Mouse (Mus musculus): ENCODE data around the gene Atp8a2. TPM values are rescaled to one million over a fixed set of nuclear protein-coding genes. Genes with fewer than 3 reads are reported as not detected.

The Atp8a2 gene
- total RNA-seq, 2 experiments from 2014 or later = 5.6 to 8.1 TPM

DNA sequence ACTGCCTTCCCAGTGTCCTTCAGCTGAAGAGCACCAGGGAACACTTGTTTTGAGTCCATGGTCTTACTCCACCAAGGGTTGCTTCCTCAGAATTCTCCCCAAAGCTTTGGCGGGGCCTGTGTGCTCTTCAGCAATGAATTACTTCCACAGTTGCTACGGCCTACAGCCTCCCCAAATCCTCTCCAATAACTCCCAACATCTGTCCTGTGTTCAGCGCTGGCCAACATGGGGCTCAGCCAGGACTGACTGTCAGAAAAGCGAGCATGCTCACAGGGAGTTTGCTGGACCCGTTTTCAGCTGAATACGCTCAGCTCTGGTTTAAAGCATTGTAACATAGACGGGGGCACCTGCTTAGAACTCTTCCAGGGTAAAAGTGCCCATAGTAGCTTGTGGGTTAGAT is 489.0 kb downstream of the Atp8a2 start:
- DNase-seq = peak; percentile 33

DNA sequence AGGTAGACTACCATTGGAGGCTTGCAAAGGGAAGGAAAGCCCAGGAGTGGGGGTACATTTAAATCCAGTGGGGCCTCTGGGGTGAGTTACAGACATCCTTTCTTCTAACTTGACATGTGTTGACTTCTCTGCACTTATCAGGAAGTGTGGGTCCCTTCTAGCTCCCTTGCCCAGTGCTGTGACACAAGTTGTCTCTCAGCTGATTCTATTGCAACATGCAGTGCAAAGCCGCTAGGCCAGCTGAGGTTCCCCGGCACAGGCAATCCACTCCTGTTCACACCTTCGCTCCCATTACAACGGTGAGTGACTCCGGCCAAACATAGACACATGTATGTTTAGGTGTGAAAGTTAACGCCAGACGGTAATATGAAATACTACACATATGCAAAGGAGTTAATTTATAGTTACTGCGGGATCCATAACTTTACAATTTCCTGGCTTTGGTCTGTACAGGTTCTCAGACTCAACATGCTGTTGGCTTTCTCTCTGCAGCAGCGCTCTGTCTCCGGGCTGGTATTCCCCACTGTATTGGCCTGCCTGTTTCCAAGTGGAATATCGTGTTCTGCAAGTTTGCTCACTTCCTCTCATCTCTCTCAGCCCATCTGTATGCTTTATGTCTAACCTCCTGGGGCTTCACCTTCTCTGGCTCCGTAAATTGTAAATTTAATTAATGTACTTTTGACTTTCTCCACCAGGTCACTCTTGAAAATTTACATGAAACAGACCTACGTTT is 491.5 kb downstream of the Atp8a2 start:
- DNase-seq = no peak

DNA sequence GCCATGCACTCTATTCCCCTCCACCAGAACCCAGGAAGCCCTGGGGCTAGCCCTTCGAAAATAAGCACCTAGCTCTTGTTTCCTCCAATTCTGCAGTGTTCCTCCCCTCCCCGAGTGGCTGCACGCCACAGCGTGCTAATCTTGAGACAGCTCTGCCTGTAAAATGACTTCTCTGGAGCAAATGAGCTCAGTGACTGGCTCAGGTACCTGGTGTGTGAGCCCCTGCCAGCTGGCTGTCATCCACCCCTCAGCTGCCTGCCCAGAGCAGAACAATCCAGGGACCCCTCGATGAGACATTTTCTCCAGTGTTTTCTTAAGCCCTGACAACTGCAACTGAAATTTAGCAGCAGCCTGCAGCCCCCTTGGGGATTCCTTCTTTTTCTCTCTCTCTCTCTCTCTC is 495.5 kb downstream of the Atp8a2 start:
- DNase-seq = peak; percentile 75

DNA sequence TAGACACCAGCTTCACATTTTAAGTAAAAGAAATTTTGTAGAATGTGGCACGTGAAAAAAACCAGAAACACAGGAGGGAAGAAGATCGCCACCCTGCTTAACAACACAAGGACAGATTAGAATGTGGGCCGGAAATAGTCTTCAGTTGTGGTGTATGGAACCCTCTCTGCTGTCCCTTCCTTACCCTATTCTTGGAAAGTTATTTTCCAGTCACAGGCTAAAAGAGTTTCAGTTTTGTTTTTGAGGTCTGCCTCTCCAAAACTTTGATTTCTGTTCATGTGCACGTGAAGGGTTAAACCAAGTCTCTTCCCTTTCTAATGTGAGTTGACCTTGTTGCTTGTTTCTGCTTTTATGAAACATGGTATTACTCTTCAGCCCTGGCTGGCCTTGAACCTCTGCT is 501.8 kb downstream of the Atp8a2 start:
- DNase-seq = no peak

DNA sequence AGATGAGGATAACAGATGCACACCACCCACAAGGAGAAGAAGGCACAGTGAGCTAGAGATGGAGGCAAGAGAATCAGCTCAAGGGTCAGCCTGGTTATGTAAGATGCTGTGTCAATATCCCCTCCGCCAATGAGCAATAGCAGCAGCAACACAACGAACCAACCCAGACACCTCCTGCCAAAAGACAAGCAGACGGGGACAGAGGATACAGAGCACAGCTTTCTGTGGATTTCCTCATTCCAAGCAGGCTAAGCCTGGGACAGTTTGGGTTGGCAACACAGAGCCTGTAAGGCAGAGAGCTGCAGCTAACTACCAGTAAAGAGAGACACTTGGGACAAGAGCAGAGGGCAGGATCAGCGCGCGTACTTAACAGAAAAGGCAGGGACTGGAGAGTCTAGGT is 504.8 kb downstream of the Atp8a2 start:
- no peak for DNase-seq

DNA sequence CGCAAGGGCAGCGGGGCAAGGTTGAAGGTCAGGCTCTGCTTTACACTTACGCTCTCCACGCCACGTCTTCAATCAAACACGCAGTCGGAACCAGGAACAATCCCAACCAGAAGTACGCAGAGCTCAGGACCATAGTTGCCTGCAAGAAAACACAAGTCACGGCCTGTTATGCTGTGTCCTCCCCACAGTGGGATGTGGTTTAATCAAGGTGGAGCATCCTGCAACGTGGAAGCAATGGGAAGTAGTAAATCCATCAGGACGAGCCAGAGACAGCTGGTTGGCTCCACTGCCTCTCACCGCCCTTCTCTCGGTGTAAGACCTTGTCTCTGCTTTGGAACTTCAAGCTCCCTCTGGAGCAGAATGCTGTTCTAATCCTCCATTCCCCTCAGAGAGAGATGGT is 505.6 kb downstream of the Atp8a2 start:
- DNase-seq = no peak

DNA sequence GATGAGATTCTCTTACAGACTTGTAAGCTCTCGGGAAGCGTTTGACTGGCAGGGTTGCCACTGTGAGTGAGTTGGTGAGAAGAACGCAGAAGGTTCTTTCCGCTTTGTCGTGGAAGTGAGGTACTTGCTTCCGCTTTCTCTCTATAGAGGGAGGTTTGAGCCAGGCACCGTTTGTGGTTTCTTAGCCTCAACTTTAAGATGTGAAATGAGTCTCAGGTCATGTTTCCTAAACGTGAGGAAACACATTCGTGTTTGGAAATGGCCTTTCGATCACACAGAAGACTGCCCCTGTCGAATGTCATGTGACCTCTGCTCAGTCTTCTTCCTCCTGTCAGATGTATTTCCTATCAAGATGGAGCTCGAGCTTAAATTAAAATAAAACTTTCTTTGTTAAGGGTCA is 506.0 kb downstream of the Atp8a2 start:
- no peak for DNase-seq

DNA sequence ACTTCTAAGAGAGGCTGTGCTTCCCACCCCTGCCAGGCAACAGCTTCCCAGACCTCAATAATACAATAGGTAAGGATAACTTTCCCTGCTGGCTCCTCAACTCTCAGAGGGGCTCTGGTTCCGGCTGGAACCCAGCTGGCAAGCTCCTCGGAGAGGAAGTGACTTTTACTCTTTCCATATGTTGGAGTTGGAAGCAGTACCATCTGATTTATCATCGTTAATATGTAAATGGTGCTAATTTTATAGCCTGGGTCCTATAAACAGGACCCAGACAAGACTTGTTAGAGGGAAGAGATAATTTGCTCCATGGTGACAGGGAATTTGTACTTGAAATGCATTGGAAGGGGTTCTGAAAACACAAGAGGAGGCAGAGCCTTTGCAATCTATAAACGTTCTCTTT is 507.4 kb downstream of the Atp8a2 start:
- no peak for DNase-seq

DNA sequence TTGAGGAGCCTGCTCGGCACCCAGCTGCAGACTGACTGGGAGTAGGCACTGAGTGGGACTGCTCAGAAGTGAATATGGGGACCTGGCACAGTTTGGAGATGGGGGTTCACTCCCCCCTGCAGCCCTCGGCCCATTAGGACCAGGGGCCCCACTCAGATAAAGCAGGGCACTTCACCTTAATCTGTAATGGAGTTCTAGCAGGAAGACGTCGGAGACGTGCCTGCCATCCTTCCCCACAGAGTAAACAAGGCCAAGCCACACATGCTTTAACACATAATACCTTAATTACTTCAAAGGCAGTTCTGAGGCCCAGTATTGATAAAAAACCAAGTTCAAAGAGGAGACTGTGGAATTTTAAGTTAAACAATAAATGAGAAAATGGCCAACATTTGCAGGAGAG is 510.8 kb downstream of the Atp8a2 start:
- DNase-seq = no peak

DNA sequence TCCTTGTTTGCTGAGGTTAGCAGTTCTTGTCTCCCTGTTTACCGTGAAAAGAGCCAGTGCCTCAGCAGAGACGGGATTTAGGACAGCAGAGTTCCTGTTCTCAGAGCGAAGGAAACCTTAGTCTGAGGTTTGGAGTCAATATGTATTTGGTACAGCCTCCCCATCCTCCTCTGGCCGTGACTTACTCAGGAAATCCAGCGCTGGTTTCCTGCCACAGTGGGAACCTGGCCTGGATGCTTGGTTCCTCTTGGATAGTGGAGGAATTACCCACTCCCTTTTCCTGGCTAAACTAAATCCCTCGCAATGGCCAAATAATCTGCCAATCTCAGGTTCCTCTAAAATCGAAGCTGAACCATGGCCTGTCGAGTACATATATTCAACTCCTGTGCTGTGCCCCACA is 511.6 kb downstream of the Atp8a2 start:
- no peak for DNase-seq

DNA sequence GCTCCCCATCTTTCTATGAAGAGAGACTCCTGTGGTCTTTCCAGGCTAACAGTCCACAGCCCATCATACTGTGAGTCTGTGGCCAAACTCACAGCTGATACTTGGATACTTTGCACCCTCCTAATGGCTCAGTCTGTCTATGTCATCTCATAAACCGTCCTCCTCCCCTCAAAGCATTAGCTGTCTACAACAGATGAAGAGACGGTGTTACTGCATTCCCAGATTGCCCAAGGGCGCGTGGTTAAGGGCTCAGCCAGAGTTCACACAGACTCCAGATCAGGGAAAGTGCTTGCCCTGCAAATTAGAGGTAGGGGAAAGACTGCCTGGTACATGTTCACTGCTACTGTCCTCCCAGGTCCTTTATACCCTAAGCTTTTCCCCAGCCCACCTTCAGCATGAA is 515.1 kb downstream of the Atp8a2 start:
- no peak for DNase-seq

DNA sequence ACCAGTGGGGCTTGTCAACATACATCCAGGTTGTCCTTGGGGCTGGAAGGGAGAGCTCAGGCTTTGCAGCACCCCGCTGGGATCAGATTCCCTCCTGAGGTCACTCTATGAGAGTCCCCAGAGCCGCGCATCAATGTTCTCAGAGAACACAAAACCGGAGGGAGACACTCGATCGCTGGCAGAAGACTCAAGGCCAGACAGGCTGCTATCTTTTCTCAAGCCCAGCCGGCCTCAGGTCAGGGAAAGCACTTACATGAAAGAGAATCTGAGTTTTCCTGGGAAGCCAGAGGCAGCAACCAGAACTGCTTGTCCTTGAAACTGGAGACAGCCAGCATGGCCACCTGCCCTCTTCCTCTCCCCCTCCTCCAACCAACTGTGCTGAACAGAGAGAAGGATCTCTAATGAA is 519.4 kb downstream of the Atp8a2 start:
- no peak for DNase-seq

DNA sequence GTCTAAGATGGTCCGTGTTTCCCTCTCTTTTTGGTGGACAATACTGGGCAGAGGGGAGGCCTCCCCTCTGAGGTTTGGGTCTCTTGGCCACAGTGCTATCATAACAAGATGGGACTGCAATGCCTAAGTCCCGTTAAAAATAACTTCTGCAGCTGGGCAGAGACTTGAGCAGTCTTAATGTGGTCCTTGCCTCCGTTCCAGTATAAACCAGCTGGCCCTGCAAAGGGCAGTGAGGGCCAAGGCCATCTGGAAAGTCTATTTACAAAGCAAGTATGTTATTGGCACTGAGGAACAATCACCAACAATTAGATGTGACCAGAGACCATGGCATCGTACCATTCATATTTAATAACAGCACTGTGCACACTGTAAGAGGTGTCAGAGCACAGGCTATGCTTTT is 521.6 kb downstream of the Atp8a2 start:
- no peak for DNase-seq

DNA sequence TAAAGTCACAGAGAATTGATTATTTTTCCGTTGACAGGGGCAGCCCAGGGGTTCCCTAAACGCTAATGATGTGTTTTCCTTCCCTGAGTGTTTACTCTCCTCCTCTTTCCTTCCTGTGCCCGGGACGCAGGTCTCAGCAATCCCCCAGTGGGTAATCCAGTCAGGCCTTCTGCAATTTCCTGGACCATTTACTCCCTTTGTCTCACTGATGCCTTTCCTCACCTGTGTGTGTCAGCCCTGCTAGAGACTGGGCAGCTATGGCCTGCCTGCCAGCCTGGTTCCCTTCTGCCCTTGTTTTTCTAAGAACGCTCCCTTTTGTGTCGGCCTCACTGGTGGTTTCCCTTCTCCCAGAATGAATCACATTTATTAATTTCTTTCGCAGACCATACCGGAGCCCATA is 522.4 kb downstream of the Atp8a2 start:
- DNase-seq = no peak

DNA sequence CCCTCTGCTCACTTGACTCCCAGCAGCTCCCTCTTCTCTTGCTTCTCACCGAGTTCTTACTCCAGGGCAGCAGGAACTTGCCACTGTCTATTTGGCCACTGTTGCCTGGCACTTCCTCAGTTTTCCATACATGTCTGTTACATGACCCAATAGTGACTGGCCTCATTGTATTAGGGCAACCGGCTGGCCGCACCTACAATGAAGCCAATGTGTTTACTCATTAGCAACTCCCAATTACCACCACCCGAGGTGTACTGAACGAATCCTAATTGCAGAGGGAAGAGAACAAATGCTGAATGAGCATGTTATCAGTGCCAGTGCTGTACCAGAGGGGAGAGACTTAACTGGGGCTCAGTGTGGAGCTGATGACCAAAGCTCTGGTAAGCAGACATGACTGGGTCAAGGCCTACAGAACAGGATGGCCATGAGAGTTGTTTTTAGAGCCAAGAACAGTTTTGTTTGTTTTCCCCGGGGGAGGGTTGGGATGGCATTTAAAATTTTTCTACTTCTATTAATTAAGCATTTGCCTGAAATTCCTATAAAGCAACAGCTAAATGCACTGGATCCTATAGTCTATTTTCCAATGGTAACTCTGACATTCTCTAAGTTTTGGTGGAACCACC is 524.0 kb downstream of the Atp8a2 start:
- no peak for DNase-seq

DNA sequence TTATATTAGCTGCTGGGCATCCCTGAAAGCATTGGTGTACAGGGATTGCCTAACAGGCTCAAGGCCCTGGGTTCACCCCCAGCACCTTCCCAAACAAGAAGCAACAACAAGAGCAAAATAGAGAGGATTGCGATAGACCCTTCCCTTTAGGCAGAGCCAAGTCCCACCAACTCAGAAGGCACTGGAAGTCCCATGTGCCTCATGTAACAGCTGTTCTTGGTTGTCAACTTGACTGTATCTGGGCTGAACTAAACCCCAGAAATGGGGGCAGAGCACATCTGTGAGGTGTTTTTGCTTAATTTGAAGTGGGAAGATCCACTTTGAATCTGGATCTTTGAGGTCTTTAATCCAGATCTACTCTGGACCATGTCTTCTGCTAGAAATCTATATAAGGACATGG is 539.9 kb downstream of the Atp8a2 start:
- no peak for DNase-seq

DNA sequence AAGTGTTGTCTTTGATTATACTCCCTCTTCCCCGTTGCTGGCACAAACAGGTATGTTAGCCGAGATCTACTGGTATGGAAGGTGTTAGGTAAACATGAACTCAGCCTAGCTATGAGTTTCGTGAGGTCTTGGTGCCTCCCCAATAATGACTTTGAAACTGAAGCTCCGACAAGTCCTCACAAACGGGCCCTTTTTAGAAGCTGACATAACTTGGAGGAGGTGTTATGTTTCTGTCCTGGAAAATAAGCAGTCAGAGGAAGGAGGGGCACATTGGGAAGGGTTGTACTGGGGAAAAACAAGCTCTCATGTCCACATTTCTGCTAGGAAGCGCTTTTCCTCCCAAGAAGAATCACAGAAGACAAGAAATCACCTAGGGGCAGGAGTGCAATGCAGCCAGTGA is 540.4 kb downstream of the Atp8a2 start:
- DNase-seq = no peak

DNA sequence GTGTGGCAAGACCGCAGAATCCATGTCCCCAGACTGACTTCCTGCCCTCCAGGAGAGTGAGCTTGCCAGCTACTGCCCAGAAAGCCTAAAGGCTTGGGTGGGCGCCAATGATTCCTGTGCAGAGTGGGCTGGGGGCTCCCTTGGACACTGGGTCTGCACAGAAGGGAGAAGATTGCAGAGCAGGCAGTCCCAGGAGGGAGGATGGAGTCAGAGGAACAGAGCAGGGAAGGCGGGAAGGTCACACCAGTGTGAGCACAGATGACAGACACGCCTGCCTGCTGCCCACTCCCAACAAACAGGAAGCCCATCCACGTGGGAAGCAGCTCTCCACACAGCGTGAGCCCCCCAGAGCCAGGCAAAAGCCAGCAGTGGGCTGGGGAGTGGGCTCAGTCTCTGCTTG is 547.6 kb downstream of the Atp8a2 start:
- DNase-seq = no peak

DNA sequence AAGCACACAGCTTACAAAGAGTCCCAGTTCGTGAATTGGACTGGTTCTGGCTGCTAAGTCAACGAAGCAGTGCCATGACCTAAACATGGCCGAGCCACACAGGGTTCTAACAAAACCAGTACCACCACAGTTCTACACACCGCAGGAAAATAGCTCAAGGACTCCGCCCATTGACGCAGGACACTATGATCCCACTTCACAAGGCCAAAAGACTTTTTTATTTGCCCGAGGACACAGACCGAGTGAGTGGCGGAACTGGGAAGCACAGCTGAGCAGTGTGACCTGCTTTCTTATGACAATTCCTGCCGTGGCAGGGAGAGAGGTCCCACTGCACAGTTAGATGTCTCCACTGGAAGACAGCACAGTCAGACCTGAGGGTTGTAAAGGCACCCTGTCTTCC is 548.4 kb downstream of the Atp8a2 start:
- DNase-seq = no peak

DNA sequence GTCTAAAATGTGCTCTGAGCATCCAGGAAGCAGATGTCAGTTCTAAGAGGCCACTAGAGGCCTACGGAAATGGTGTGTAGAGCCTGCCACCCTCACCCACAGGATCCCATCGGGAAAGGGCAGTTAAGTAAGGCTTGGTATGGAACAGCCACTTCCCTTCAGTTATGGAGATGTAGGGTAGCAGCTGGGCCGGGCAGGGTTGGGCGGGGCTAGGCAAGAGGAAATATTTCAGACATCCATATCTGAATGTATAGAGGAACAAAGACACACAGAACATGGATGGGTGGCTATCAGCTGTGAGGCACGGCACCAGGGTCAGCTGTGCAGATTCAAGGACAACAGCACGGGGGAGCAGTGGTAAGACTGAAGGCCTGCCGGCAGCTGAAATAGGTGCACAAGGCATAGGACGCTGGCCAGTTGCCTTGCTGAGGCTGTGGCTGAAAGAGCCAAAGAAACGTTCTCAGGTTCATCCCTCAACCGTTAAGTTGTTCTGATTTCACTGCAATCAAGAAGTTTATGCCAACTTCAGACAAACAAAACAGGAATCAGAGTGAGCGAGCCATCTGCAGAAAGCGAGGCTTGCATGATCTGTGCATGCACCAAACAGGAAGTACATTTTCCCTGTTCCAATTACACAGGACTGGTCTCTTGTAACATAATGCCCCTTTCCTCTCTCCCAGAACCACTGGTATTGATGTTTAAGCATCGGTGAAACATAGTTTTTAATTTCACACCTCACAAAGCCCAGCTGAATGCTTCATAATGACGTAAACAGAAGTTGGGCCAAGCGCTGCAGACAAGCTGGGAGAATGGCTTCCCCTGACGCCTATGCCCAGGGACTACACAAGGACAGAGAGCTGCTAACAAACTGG is 549.9 kb downstream of the Atp8a2 start:
- peak; percentile 21 for DNase-seq

DNA sequence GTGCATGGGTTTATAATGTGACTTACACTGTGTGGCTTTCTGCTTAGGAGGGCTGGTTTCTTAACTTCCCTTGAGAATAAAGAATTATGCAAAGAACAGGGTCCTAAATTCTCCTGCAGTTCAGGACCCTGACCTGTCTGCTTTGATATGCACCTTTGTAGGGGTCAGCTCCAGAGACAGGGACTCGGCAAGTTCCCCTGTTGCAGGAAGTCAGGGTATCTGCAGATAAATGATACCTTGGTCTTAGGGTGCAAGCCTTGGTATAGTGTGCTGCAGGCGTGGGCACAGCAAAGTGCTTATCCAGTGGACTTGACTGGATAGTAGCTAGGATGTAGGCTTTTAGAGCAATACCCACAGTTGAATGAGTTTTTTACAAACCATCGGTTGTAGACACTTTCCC is 552.1 kb downstream of the Atp8a2 start:
- DNase-seq = no peak

DNA sequence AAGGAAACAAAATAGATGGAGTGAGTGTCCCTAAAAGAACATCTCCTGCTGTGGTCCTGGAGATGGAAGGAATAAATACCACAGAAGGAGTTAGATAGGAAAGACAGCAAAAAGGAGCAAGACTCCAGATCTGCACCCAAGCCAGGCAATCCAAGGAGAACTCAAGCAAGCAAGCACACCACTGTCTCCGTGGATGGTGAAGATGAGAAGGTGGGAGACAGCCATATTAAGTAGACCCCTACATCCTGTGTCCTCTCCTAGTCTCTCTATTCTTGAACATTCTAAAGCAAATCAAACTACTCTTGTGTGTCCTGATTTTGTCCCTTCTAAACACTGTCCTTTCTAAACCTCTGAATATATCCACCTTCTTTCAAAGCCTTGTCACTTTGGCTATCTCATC is 552.8 kb downstream of the Atp8a2 start:
- no peak for DNase-seq

DNA sequence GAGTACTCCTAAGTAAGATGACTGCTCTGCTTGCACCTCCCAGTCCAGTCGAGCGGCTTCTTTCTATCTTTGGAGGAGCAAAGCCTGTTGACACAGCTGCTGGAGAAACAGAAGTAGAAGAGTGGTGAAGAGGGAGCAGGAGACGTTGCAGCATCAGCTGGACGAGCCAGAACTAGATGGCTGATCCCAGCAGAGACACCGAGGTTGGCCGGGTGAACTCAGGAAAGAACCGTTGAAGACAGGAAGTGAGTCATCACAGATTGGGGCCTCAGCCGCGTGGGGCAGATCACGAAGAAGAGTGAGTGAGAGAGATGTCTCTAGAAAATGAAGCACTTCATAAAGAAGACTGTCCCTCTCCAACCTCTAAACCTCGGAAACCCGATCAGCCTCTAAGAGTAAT is 553.4 kb downstream of the Atp8a2 start:
- DNase-seq = peak; percentile 39

DNA sequence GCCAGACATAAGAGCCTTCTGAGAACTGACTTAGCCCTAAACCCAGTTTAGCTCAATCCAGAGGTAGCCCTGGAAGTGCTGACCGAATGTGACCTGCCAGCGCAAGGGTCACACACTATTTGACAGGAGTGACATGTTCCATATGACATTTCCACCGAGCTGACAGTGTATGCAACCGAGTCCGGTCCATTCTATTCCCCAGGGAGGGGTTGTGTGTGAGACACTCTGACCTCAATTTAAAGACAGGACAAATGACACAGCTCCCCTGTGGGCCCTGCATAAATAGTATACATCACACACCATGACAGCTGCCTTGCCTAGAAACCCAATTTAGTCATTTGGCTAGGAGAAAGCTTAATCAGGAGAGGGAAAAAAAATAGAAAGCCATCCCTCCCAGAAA is 555.1 kb downstream of the Atp8a2 start:
- DNase-seq = no peak

All from heart, postnatal 4 days (tissue).